Mouse (Mus musculus) midbrain, embryonic 16.5 days (tissue): ENCODE results near the gene Gramd1c. TPM values are rescaled to one million over a fixed set of nuclear protein-coding genes. Genes with fewer than 3 reads are reported as not detected.

Experiments used
- ATAC-seq: fragments of 200-750 bp; cut with Nextera tagmentation; 2 replicates; pipeline ENCODE4 v1.8.0; 2017; ENCODE audit warnings: moderate TSS enrichment
- H3K27ac ChIP-seq: fragments of 300-500 bp; sonication (generic); 2 replicates; pipeline ENCODE4 v1.5.1; 2014; ENCODE audit warnings: mild to moderate bottlenecking, low read length, mixed read lengths
- H3K27me3 ChIP-seq: fragments of 300-500 bp; sonication (generic); 2 replicates; pipeline ENCODE4 v1.6.1; 2014; ENCODE audit warnings: low read depth, low read length, mixed read lengths; ENCODE audit not compliant: control insufficient read depth, insufficient read depth
- H3K36me3 ChIP-seq: fragments of 300-500 bp; sonication (generic); 2 replicates; pipeline ENCODE4 v1.6.1; 2014; ENCODE audit warnings: mild to moderate bottlenecking, low read length, moderate library complexity, mixed read lengths; ENCODE audit not compliant: control insufficient read depth, insufficient read depth
- H3K4me1 ChIP-seq: fragments of 300-500 bp; sonication (generic); 2 replicates; pipeline ENCODE4 v1.6.1; 2014; ENCODE audit warnings: mild to moderate bottlenecking, low read length, mixed read lengths; ENCODE audit not compliant: control insufficient read depth, insufficient read depth
- H3K4me2 ChIP-seq: fragments of 300-500 bp; sonication (generic); 2 replicates; pipeline ENCODE4 v1.6.1; 2014; ENCODE audit warnings: mild to moderate bottlenecking, low read length, mixed read lengths
- H3K4me3 ChIP-seq: fragments of 300-500 bp; sonication (generic); 2 replicates; pipeline ENCODE4 v1.5.1; 2014; ENCODE audit warnings: low read depth, mild to moderate bottlenecking, low read length, moderate library complexity, mixed read lengths
- H3K9ac ChIP-seq: fragments of 300-500 bp; sonication (generic); 2 replicates; pipeline ENCODE4 v1.6.1; 2014; ENCODE audit warnings: low read depth, low read length, mixed read lengths
- H3K9me3 ChIP-seq: fragments of 300-500 bp; sonication (generic); replicated peaks from 2 replicates; pipeline ENCODE4 v1.6.1; 2014; ENCODE audit warnings: mild to moderate bottlenecking, low read length, mixed read lengths; ENCODE audit not compliant: control insufficient read depth, poor library complexity, severe bottlenecking
- WGBS: fragments of 180-500 bp; shearing (Covaris S2); extraction: QIAGEN DNeasy Blood & Tissue Kit; methylation state at CpG from one replicate; pipeline ENCODE4 v1.1.7; 2014; 5-methylcytosine and 5-hydroxymethylcytosine counted together
- polyA plus RNA-seq: library from polyadenylated mRNA; unstranded; fragments of >200 nt; fragmentation: Nextera tagmentation; extraction: Ambion mirVana; gene quantifications from 2 replicates; pipeline ENCODE4 v1.2.1, GENCODE M21; 2015

Gramd1c gene
- 2.8 and 4.3 TPM in 2 replicates for polyA plus RNA-seq

DNA sequence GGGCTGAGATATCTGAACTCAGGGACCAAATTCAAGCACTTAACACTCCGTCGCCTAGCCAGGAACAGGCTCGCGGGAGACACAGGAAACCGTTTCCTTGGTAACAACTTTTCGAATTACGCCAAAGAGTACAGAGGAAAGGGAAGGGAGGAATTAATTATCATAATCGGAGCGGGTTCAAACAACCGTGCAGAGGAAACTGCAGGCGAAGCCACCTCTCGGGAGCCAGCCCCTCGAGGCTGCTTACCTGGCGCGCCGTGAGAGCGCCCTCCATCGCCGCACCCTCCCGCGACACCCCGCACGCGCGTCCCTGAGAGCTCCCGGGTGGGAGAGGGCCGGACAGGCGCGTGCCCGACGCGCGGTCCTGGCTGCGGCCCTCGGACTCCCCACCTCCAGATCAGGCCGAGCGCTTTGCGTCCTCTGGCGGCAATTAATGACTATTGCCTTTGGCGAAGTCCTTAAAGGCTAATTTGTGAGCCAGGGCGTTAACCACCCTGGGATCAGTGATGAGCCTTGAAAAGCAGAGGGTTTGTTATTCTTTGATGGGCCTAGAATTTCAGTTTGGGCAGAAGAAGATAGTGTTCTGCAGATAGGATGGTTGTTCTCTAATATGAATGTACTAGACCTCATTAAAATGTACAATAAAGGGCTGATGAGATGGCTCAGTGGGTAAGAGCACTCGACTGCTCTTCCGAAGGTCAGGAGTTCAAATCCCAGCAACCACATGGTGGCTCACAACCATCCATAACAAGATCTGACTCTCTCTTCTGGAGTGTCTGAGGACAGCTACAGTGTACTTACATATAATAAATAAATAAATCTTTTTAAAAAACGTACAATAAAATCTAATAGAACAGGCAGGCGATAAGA is at the start of gene Gramd1c:
TSS of gene Gramd1c (minus strand) at position 321 of the 870 bp plus-strand sequence.
- H3K27me3 ChIP-seq, result no peaks in the 10 kb centered on the region
- peaks cover 3% of the 10 kb centered on the region; the same call in 1 of the 2 replicates for H3K4me1 ChIP-seq
- peak within 1 kb of the TSS; percentile 45 for H3K4me3 ChIP-seq
- ATAC-seq, result peak; percentile 92
- WGBS, result 6% methylated on average over 45 of the region's 45 CpGs
- H3K36me3 ChIP-seq, result no peaks in the 10 kb centered on the region
- peak within 1 kb of the TSS; percentile 55 for H3K9ac ChIP-seq
- peak within 1 kb of the TSS; percentile 76 for H3K27ac ChIP-seq
- H3K9me3 ChIP-seq, result no peaks in the 10 kb centered on the region
- H3K4me2 ChIP-seq, result peak within 1 kb of the TSS; percentile 52

DNA sequence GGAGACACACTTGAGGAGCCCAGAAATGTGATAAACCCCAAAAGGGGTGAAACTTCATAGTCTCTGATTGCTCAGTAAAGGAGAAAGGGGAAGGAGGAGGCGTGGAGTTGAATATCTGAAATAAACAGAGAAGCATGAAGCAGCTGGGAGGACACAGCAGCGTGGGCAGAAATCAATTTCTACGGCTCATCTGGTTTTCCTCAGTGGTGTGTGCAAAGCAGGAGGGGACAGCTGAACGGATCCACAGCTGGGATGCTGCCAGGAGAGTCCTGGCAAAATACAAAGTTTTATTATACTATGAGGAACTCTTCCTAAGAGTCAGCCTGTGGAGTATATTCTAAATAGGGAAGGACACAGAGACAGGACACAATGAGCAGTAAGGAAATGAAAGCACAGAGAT is 45.9 kb upstream of the Gramd1c start:
- no peak overlapping the region for H3K9ac ChIP-seq
- H3K27ac ChIP-seq, result no peak overlapping the region
- peaks cover 40% of the 10 kb centered on the region for H3K36me3 ChIP-seq
- no peaks in the 10 kb centered on the region for H3K27me3 ChIP-seq
- ATAC-seq, result no peak
- H3K9me3 ChIP-seq, result no peaks in the 10 kb centered on the region
- H3K4me2 ChIP-seq, result no peak overlapping the region
- WGBS, result 86% methylated on average over 4 of the region's 4 CpGs
- H3K4me1 ChIP-seq, result no peaks in the 10 kb centered on the region
- H3K4me3 ChIP-seq, result no peak overlapping the region

DNA sequence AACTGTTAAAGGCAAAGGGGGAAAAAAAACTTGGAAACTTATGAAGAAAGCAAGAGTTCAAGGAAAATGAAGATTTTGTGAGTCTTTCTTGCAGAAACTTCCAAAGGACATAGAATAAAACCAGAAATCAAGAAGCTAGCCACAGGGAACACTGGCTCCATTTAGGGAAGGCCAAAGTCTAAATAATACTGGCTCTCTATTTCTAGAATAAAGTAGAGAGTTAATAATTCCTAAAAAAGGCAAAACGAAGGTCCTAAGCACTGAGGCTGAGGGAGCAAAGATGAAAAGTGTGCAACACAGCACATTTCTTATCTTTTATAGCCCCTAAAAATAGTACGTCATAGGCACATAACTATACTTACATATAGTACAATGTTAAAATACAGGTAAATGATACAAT is 42.1 kb upstream of the Gramd1c start:
- Histone ChIP-seq H3K4me3 (no peak overlapping the region), H3K9me3 (no peaks in the 10 kb centered on the region), H3K27me3 (no peaks in the 10 kb centered on the region), H3K27ac (no peak overlapping the region), H3K4me1 (no peaks in the 10 kb centered on the region), H3K4me2 (no peak overlapping the region), H3K9ac (no peak overlapping the region), H3K36me3 (peaks cover 54% of the 10 kb centered on the region)
- no peak for ATAC-seq
- 95% methylated on average over 2 of the region's 2 CpGs for WGBS

DNA sequence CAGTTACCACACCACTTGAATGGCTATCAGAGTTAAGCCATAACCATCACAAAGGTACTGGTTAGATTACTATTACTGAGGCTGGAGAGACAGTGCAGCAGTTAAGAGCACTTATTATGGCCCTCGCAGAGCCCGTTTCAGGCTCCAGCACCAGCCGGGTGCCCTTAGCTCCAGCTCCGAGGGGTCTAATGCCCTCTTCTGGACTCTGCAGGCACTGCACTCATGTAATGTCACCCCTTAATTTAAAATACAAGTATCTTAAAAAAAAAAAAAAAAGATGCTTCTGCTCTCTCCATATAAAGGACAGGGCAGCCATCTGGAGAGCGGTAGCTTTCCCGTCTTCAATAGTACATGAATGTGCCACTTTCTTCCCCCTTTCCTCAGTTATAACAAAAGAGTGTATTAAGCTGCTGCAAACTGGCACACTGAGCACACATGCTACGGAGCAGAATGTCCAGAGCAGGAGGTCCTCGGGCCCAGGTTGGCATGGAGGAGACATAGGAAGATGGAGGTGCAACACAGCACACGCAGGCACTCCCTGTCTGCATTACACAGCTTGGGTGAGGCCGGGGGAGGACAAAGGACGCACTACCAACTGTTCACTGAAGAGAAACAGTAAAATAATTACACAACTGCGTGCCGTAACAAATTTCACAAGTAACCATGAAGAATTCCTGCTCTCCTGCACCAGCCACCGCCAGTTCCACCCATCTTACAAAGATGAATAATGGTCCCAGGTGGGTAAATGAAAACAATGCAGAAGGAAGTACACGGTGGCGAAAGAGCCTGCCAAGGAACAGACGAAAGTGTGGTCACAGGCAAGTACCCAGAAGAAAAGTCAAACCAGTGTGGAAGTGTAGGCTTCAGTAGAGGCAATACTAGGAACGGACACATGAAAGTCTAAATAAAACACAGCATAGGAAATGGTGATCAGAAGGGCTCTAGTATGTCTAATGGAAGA is 40.9 kb upstream of the Gramd1c start:
- H3K36me3 ChIP-seq, result peaks cover 53% of the 10 kb centered on the region
- no peak overlapping the region for H3K9ac ChIP-seq
- H3K4me2 ChIP-seq, result no peak overlapping the region
- no peaks in the 10 kb centered on the region for H3K4me1 ChIP-seq
- no peak for ATAC-seq
- no peaks in the 10 kb centered on the region for H3K27me3 ChIP-seq
- no peaks in the 10 kb centered on the region for H3K9me3 ChIP-seq
- H3K27ac ChIP-seq, result no peak overlapping the region
- WGBS, result 94% methylated on average over 18 of the region's 18 CpGs
- no peak overlapping the region for H3K4me3 ChIP-seq

DNA sequence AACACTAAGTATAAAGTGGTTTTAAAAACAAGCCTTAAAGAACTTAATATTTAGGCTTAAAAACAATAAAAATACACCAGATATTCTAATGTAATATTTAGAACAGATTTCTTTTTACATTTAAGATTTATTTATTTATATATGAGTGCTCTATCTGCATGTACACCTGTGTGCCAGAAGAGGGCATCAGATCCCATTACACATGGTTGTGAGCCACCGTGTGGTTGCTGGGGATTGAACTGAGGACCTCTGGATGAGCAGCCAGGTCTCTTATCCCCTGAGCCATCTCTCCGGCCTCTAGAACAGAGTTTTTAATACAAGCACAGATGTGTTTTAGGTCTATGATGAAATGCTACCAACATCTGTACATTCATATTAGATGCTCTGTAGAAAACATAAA is 39.8 kb upstream of the Gramd1c start:
- ATAC-seq, result no peak
- H3K36me3 ChIP-seq, result peaks cover 54% of the 10 kb centered on the region
- no peak overlapping the region for H3K4me2 ChIP-seq
- H3K4me1 ChIP-seq, result no peaks in the 10 kb centered on the region
- no peaks in the 10 kb centered on the region for H3K9me3 ChIP-seq
- 92% methylated on average over 2 of the region's 2 CpGs for WGBS
- no peak overlapping the region for H3K9ac ChIP-seq
- no peak overlapping the region for H3K4me3 ChIP-seq
- no peak overlapping the region for H3K27ac ChIP-seq
- no peaks in the 10 kb centered on the region for H3K27me3 ChIP-seq

DNA sequence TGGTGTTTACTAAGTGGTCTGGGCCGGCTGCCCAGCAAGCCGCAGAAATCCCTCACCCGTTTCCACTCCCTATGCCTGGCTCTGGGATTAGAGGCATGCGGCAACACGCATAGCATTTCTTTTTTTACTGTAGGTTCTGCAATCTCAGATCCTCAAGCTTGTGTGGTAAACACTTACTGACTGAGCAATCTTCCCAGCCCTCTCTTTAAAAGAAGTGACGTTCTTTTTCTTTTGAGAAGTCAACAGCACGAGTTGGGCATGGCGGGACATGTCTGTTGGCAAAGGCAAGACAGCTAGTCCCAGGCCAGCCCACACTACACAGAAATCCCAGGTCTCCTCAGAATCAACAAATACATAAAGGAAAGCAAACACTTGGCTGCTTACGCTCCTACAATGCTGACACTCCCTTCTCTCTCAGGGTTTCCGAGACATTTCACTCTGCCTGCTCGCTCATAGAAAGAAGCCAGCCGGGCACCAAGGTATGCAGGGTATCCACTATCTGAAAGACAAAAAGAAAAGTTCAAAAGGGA is 38.1 kb upstream of the Gramd1c start:
- WGBS, result 93% methylated on average over 12 of the region's 12 CpGs
- H3K36me3 ChIP-seq, result peaks cover 57% of the 10 kb centered on the region
- no peak overlapping the region for H3K9ac ChIP-seq
- H3K4me2 ChIP-seq, result no peak overlapping the region
- H3K4me3 ChIP-seq, result no peak overlapping the region
- no peak overlapping the region for H3K27ac ChIP-seq
- ATAC-seq, result no peak
- H3K27me3 ChIP-seq, result no peaks in the 10 kb centered on the region
- no peaks in the 10 kb centered on the region for H3K9me3 ChIP-seq
- H3K4me1 ChIP-seq, result no peaks in the 10 kb centered on the region

DNA sequence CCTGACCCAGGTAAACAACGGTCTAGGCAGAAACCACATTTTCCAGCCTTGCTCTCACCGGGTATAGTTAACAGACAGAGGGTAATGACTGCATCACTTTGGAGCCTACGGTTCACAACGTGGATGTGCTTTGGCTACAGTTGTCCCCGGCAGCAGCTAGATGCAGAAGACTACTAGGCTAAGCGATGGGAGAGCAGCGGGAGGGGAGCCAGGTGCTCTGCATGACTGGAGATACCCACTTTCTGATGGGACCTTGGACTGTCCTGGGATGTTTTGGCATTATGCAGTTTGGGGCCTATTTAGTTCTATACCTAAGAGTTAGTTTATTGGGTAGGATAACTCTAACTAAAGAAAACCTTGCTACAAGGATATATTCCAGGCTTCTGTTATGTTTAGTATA is 36.2 kb upstream of the Gramd1c start:
- no peaks in the 10 kb centered on the region for H3K9me3 ChIP-seq
- H3K36me3 ChIP-seq, result peaks cover 62% of the 10 kb centered on the region
- no peak overlapping the region for H3K4me3 ChIP-seq
- no peak overlapping the region for H3K27ac ChIP-seq
- H3K4me1 ChIP-seq, result no peaks in the 10 kb centered on the region
- no peaks in the 10 kb centered on the region for H3K27me3 ChIP-seq
- 98% methylated on average over 7 of the region's 7 CpGs for WGBS
- no peak overlapping the region for H3K4me2 ChIP-seq
- no peak overlapping the region for H3K9ac ChIP-seq
- no peak for ATAC-seq

DNA sequence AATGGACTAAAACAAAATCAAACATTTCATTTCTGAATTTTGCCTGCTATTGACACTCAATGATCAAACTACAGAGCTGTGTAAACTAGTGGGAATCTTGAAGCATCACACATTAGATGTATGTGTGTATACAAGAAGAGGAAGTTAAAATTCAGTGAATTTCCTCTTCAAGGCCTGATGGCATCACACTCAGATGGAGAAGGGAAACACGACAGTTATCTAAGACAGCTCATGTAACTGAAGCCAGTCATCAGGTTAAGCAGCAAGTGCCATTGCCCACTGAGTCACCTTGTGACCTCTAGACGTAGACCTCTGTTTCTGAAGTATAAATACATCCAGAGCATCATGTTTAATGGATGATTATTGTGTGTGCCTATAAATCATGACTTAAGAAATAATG is 24.5 kb upstream of the Gramd1c start:
- WGBS, result 81% methylated on average over 2 of the region's 2 CpGs
- H3K27ac ChIP-seq, result no peak overlapping the region
- H3K9me3 ChIP-seq, result no peaks in the 10 kb centered on the region
- no peak overlapping the region for H3K4me2 ChIP-seq
- ATAC-seq, result no peak
- no peak overlapping the region for H3K9ac ChIP-seq
- no peaks in the 10 kb centered on the region for H3K4me1 ChIP-seq
- peaks cover 31% of the 10 kb centered on the region for H3K36me3 ChIP-seq
- no peak overlapping the region for H3K4me3 ChIP-seq
- no peaks in the 10 kb centered on the region for H3K27me3 ChIP-seq
